16 mouse cellular contexts compared by ENCODE assay signal in genomic region chr11:75644684-75645083, GRCm38 (mm10). TPM values are rescaled to one million over a fixed set of nuclear protein-coding genes. Genes with fewer than 3 reads are reported as not detected.
DNase-seq lines count a peak whose midpoint lies in the region; ATAC-seq lines count a peak whose summit lies in the region.
"Had no signal": no experiment of that assay in that cellular context is flagged by ENCODE, and none has a peak within 500 bp of the region (broad histone marks: within the 10 kb centered on the region; RNA-seq: fewer than 3 reads in every experiment).

No protein-coding gene starts in this region.

- H3K36me3 ChIP-seq in forebrain, embryonic 14.5 days (ENCODE audit: control insufficient read depth, insufficient read depth, low read length), result peaks cover 22% of the 10 kb centered on the region
- H3K36me3 ChIP-seq in midbrain, embryonic 15.5 days (replicated peaks), result no peaks in the 10 kb centered on the region
- H3K36me3 ChIP-seq: midbrain, embryonic 10.5 days had no signal

- DNase-seq in lung, postnatal 36 days, result peak; percentile 33
- DNase-seq in lung, postnatal 10 days, result no peak
- DNase-seq in forebrain, embryonic 14.5 days (ENCODE audit: low spot score), result no peak
- DNase-seq in lung, postnatal 14 days, result no peak
- DNase-seq: adrenal gland, adult 8-10 months; cerebellum, postnatal 10 days; gastrocnemius, postnatal 14 days had no signal

- no peaks in the 10 kb centered on the region for H3K9me3 ChIP-seq in forebrain, embryonic 14.5 days (replicated peaks; ENCODE audit: control insufficient read depth, low read length)
- no peaks in the 10 kb centered on the region for H3K9me3 ChIP-seq in midbrain, embryonic 15.5 days
- H3K9me3 ChIP-seq: kidney, embryonic 15.5 days; limb, embryonic 13.5 days; midbrain, embryonic 10.5 days had no signal

- H3K27me3 ChIP-seq in forebrain, embryonic 14.5 days (replicated peaks; ENCODE audit: control insufficient read depth, insufficient read depth, low read length), result no peaks in the 10 kb centered on the region
- H3K27me3 ChIP-seq in midbrain, embryonic 15.5 days (replicated peaks), result no peaks in the 10 kb centered on the region
- H3K27me3 ChIP-seq: kidney, embryonic 15.5 days; limb, embryonic 13.5 days had no signal

- H3K27ac ChIP-seq in forebrain, embryonic 14.5 days (ENCODE audit: low read depth, low read length), result no peak overlapping the region
- no peak overlapping the region for H3K27ac ChIP-seq in midbrain, embryonic 15.5 days
- H3K27ac ChIP-seq: kidney, embryonic 15.5 days; left cerebral cortex, adult 2 months; limb, embryonic 13.5 days; midbrain, embryonic 10.5 days had no signal

- H3K4me3 ChIP-seq in forebrain, embryonic 14.5 days (ENCODE audit: low read depth, low read length), result no peak overlapping the region
- H3K4me3 ChIP-seq in midbrain, embryonic 15.5 days, result no peak overlapping the region
- H3K4me3 ChIP-seq: kidney, embryonic 15.5 days; left cerebral cortex, adult 2 months; limb, embryonic 13.5 days; midbrain, embryonic 10.5 days had no signal

- no peak overlapping the region for H3K4me2 ChIP-seq in forebrain, embryonic 14.5 days (ENCODE audit: low read length)
- no peak overlapping the region for H3K4me2 ChIP-seq in midbrain, embryonic 15.5 days
- H3K4me2 ChIP-seq: heart, embryonic 11.5 days; kidney, embryonic 15.5 days; limb, embryonic 13.5 days had no signal

- H3K9ac ChIP-seq in forebrain, embryonic 14.5 days (ENCODE audit: low read length), result no peak overlapping the region
- H3K9ac ChIP-seq in midbrain, embryonic 15.5 days, result no peak overlapping the region
- H3K9ac ChIP-seq: kidney, embryonic 15.5 days; limb, embryonic 13.5 days had no signal

- no peaks in the 10 kb centered on the region for H3K4me1 ChIP-seq in forebrain, embryonic 14.5 days (ENCODE audit: control insufficient read depth, insufficient read depth, low read length)
- no peaks in the 10 kb centered on the region for H3K4me1 ChIP-seq in midbrain, embryonic 15.5 days
- H3K4me1 ChIP-seq: limb, embryonic 13.5 days had no signal

- ATAC-seq in granulocyte monocyte progenitor cell, adult 5-6 weeks (replicated peaks; ENCODE audit: poor library complexity, severe bottlenecking), result peak; percentile 91
- peak; percentile 86 for ATAC-seq in neutrophil, adult 5-6 weeks (ENCODE audit: extremely low read depth, insufficient number of reproducible peaks, low FRiP score, poor library complexity, severe bottlenecking)
- ATAC-seq in forebrain, embryonic 14.5 days, result no peak
- ATAC-seq in midbrain, embryonic 15.5 days (replicated peaks), result no peak
- ATAC-seq: inflammation-experienced regulatory T-cells, adult 6 months had no signal

- WGBS in forebrain, embryonic 14.5 days, result 83% methylated on average over 9 of the region's 9 CpGs
- 85% methylated on average over 9 of the region's 9 CpGs for WGBS in midbrain, embryonic 15.5 days

RNA-seq across cellular contexts. Expression of gene Myo1c, which starts 5.6 kb away (rescaled TPM):
- 21.2 and 22.1 TPM in 2 replicates for total RNA-seq in granulocyte monocyte progenitor cell, adult 5-6 weeks (2014; fragmentation: Nextera tagmentation)
- 9.7 and 14.8 TPM in 2 replicates for total RNA-seq in granulocyte monocyte progenitor cell, adult 5-6 weeks (2017)
- 153 and 163 TPM in 2 replicates for total RNA-seq in neutrophil, adult 5-6 weeks (2017)
- polyA plus RNA-seq in forebrain, embryonic 14.5 days (2014; fragmentation: Nextera tagmentation; extraction: Ambion mirVana), result 5.7 and 6.6 TPM in 2 replicates
- polyA plus RNA-seq in midbrain, embryonic 15.5 days (2015; fragmentation: Nextera tagmentation; extraction: Ambion mirVana), result 9.4 and 9.8 TPM in 2 replicates

RNA-seq across cellular contexts. Expression of gene Inpp5k, which starts 13.9 kb away (rescaled TPM):
- 37.3 and 40.0 TPM in 2 replicates for total RNA-seq in granulocyte monocyte progenitor cell, adult 5-6 weeks (2014; fragmentation: Nextera tagmentation)
- 26.0 and 35.6 TPM in 2 replicates for total RNA-seq in granulocyte monocyte progenitor cell, adult 5-6 weeks (2017)
- 119 and 128 TPM in 2 replicates for total RNA-seq in neutrophil, adult 5-6 weeks (2017)
- polyA plus RNA-seq in forebrain, embryonic 14.5 days (2014; fragmentation: Nextera tagmentation; extraction: Ambion mirVana), result 53.9 and 55.5 TPM in 2 replicates
- 45.1 and 47.0 TPM in 2 replicates for polyA plus RNA-seq in midbrain, embryonic 15.5 days (2015; fragmentation: Nextera tagmentation; extraction: Ambion mirVana)

RNA-seq across cellular contexts. Expression of gene Crk, which starts 34.4 kb away (rescaled TPM):
- 23.8 and 31.7 TPM in 2 replicates for total RNA-seq in granulocyte monocyte progenitor cell, adult 5-6 weeks (2014; fragmentation: Nextera tagmentation)
- 33.2 and 38.1 TPM in 2 replicates for total RNA-seq in granulocyte monocyte progenitor cell, adult 5-6 weeks (2017)
- 80.4 and 102 TPM in 2 replicates for total RNA-seq in neutrophil, adult 5-6 weeks (2017)
- 105 and 109 TPM in 2 replicates for polyA plus RNA-seq in forebrain, embryonic 14.5 days (2014; fragmentation: Nextera tagmentation; extraction: Ambion mirVana)
- 117 and 118 TPM in 2 replicates for polyA plus RNA-seq in midbrain, embryonic 15.5 days (2015; fragmentation: Nextera tagmentation; extraction: Ambion mirVana)

RNA-seq across cellular contexts. Expression of gene Pitpna, which starts 56.8 kb away (rescaled TPM):
- total RNA-seq in granulocyte monocyte progenitor cell, adult 5-6 weeks (2014; fragmentation: Nextera tagmentation), result 141 and 143 TPM in 2 replicates
- total RNA-seq in granulocyte monocyte progenitor cell, adult 5-6 weeks (2017), result 58.0 and 74.5 TPM in 2 replicates
- 88.9 and 113 TPM in 2 replicates for total RNA-seq in neutrophil, adult 5-6 weeks (2017)
- 94.2 and 101 TPM in 2 replicates for polyA plus RNA-seq in forebrain, embryonic 14.5 days (2014; fragmentation: Nextera tagmentation; extraction: Ambion mirVana)
- 103 and 116 TPM in 2 replicates for polyA plus RNA-seq in midbrain, embryonic 15.5 days (2015; fragmentation: Nextera tagmentation; extraction: Ambion mirVana)

Comparison
In these comparisons a context has a peak if more than half of its experiments do, and no peak if none do; other contexts are left out.
1. ATAC-seq: peak in granulocyte monocyte progenitor cell, adult 5-6 weeks (single experiment) and neutrophil, adult 5-6 weeks (single experiment); none in forebrain, embryonic 14.5 days (single experiment) and midbrain, embryonic 15.5 days (single experiment).